Mouse (Mus musculus): ENCODE data around the gene Slc8b1. TPM values are rescaled to one million over a fixed set of nuclear protein-coding genes. Genes with fewer than 3 reads are reported as not detected.

The Slc8b1 gene
- total RNA-seq, 1 experiment = 20.5 TPM

GRCm38 (mm10) chr5:120579211-120579897 lies 68.4 kb downstream of the Slc8b1 start:
- H3K4me3 ChIP-seq (ENCODE audit: insufficient read depth in 1 of 2, low read depth in 1 of 2, low read length in 2 of 2, poor library complexity in 1 of 2, severe bottlenecking in 1 of 2) = no peak overlapping the region
- no peaks in the 10 kb centered on the region for H3K9me3 ChIP-seq (ENCODE audit: control insufficient read depth, insufficient read depth, low read depth, low read length)
- H3K36me3 ChIP-seq (ENCODE audit: control insufficient read depth, insufficient read depth, low read length, poor library complexity, severe bottlenecking) = no peaks in the 10 kb centered on the region
- in situ Hi-C loops (cut with MboI; ENCODE audit: low sequenced_read_pairs in 2 of 2, unreplicated experiment in 2 of 2) = no loop called here
- H3K4me1 ChIP-seq (ENCODE audit: control insufficient read depth in 2 of 2, insufficient read depth in 2 of 2, low read length in 2 of 2, poor library complexity in 1 of 2) = peaks cover 2 to 24% of the 10 kb centered on the region in 2 experiments; a peak in 3 of 4 replicates
- H3K27ac ChIP-seq (ENCODE audit: insufficient read depth, low read depth, low read length, poor library complexity, severe bottlenecking) = no peak overlapping the region
- TF ChIP-seq ZC3H11A (IDR thresholded peaks at IDR 0.05; ENCODE audit: borderline replicate concordance, low read depth, low read length) = no peak
- TF ChIP-seq CHD2 (IDR thresholded peaks at IDR 0.05; ENCODE audit: low read depth, low read length) = no peak
- no peak for TF ChIP-seq HCFC1 (IDR thresholded peaks at IDR 0.05; ENCODE audit: borderline replicate concordance, insufficient read depth, low read length)
- TF ChIP-seq ZNF384 (IDR thresholded peaks at IDR 0.05; ENCODE audit: low read depth, low read length) = no peak
- TF ChIP-seq MAFK (IDR thresholded peaks at IDR 0.05; ENCODE audit: insufficient read depth, low read depth, low read length) = no peak
- H3K9ac ChIP-seq (ENCODE audit: insufficient read depth, low read depth, low read length, poor library complexity, severe bottlenecking) = peak overlapping the region; percentile 10; the same call in 1 of the 2 replicates
- DNase-seq (ENCODE audit: low read depth, low spot score) = no peak

GRCm38 (mm10) chr5:120579898-120580626 lies 69.1 kb downstream of the Slc8b1 start:
- Histone ChIP-seq H3K9me3 (ENCODE audit: control insufficient read depth, insufficient read depth, low read depth, low read length) (no peaks in the 10 kb centered on the region), H3K36me3 (ENCODE audit: control insufficient read depth, insufficient read depth, low read length, poor library complexity, severe bottlenecking) (no peaks in the 10 kb centered on the region), H3K27ac (ENCODE audit: insufficient read depth, low read depth, low read length, poor library complexity, severe bottlenecking) (no peak overlapping the region), H3K4me3 (ENCODE audit: insufficient read depth in 1 of 2, low read depth in 1 of 2, low read length in 2 of 2, poor library complexity in 1 of 2, severe bottlenecking in 1 of 2) (no peak overlapping the region), H3K9ac (ENCODE audit: insufficient read depth, low read depth, low read length, poor library complexity, severe bottlenecking) (no peak overlapping the region), H3K4me1 (ENCODE audit: control insufficient read depth in 2 of 2, insufficient read depth in 2 of 2, low read length in 2 of 2, poor library complexity in 1 of 2) (peaks cover 2 to 25% of the 10 kb centered on the region in 2 experiments)
- no peak for DNase-seq (ENCODE audit: low read depth, low spot score)
- in situ Hi-C loops (cut with MboI; ENCODE audit: low sequenced_read_pairs in 2 of 2, unreplicated experiment in 2 of 2) = no loop called here
- TF ChIP-seq ZC3H11A (IDR thresholded peaks at IDR 0.05; ENCODE audit: borderline replicate concordance, low read depth, low read length) (no peak), ZNF384 (IDR thresholded peaks at IDR 0.05; ENCODE audit: low read depth, low read length) (no peak), CHD2 (IDR thresholded peaks at IDR 0.05; ENCODE audit: low read depth, low read length) (no peak)

- no peaks in the 10 kb centered on the region for H3K9me3 ChIP-seq (ENCODE audit: control insufficient read depth, insufficient read depth, low read depth, low read length)
- no peaks in the 10 kb centered on the region for H3K36me3 ChIP-seq (ENCODE audit: control insufficient read depth, insufficient read depth, low read length, poor library complexity, severe bottlenecking)
- H3K4me3 ChIP-seq (ENCODE audit: insufficient read depth in 1 of 2, low read depth in 1 of 2, low read length in 2 of 2, poor library complexity in 1 of 2, severe bottlenecking in 1 of 2) = no peak overlapping the region
- H3K4me1 ChIP-seq (ENCODE audit: control insufficient read depth in 2 of 2, insufficient read depth in 2 of 2, low read length in 2 of 2, poor library complexity in 1 of 2) = peaks cover 0 to 24% of the 10 kb centered on the region in 2 experiments; a peak in 3 of 4 replicates
- H3K27ac ChIP-seq (ENCODE audit: insufficient read depth, low read depth, low read length, poor library complexity, severe bottlenecking) = no peak overlapping the region
- no peak for TF ChIP-seq CHD2 (IDR thresholded peaks at IDR 0.05; ENCODE audit: low read depth, low read length)
- TF ChIP-seq ZC3H11A (IDR thresholded peaks at IDR 0.05; ENCODE audit: borderline replicate concordance, low read depth, low read length) = no peak
- no peak for TF ChIP-seq HCFC1 (IDR thresholded peaks at IDR 0.05; ENCODE audit: borderline replicate concordance, insufficient read depth, low read length)
- no peak for TF ChIP-seq ZNF384 (IDR thresholded peaks at IDR 0.05; ENCODE audit: low read depth, low read length)
- TF ChIP-seq MAFK (IDR thresholded peaks at IDR 0.05; ENCODE audit: insufficient read depth, low read depth, low read length) = no peak
- DNase-seq (ENCODE audit: low read depth, low spot score) = no peak
- no peak overlapping the region for H3K9ac ChIP-seq (ENCODE audit: insufficient read depth, low read depth, low read length, poor library complexity, severe bottlenecking)
- in situ Hi-C loops (cut with MboI; ENCODE audit: low sequenced_read_pairs in 2 of 2, unreplicated experiment in 2 of 2) = no loop called here
Measured at GRCm38 (mm10) chr5:120582002-120582401, 71.0 kb downstream of the Slc8b1 start.

- in situ Hi-C loops (cut with MboI; ENCODE audit: low sequenced_read_pairs in 2 of 2, unreplicated experiment in 2 of 2) = no loop called here
- Histone ChIP-seq H3K9ac (ENCODE audit: insufficient read depth, low read depth, low read length, poor library complexity, severe bottlenecking) (no peak overlapping the region), H3K4me1 (ENCODE audit: control insufficient read depth in 2 of 2, insufficient read depth in 2 of 2, low read length in 2 of 2, poor library complexity in 1 of 2) (peaks cover 0 to 22% of the 10 kb centered on the region in 2 experiments; a peak in 3 of 4 replicates), H3K9me3 (ENCODE audit: control insufficient read depth, insufficient read depth, low read depth, low read length) (no peaks in the 10 kb centered on the region), H3K4me3 (ENCODE audit: insufficient read depth in 1 of 2, low read depth in 1 of 2, low read length in 2 of 2, poor library complexity in 1 of 2, severe bottlenecking in 1 of 2) (no peak overlapping the region), H3K27ac (ENCODE audit: insufficient read depth, low read depth, low read length, poor library complexity, severe bottlenecking) (no peak overlapping the region), H3K36me3 (ENCODE audit: control insufficient read depth, insufficient read depth, low read length, poor library complexity, severe bottlenecking) (no peaks in the 10 kb centered on the region)
- no peak for TF ChIP-seq HCFC1 (IDR thresholded peaks at IDR 0.05; ENCODE audit: borderline replicate concordance, insufficient read depth, low read length)
- TF ChIP-seq ZNF384 (IDR thresholded peaks at IDR 0.05; ENCODE audit: low read depth, low read length) = no peak
- no peak for TF ChIP-seq CHD2 (IDR thresholded peaks at IDR 0.05; ENCODE audit: low read depth, low read length)
- no peak for TF ChIP-seq ZC3H11A (IDR thresholded peaks at IDR 0.05; ENCODE audit: borderline replicate concordance, low read depth, low read length)
- no peak for TF ChIP-seq MAFK (IDR thresholded peaks at IDR 0.05; ENCODE audit: insufficient read depth, low read depth, low read length)
- DNase-seq (ENCODE audit: low read depth, low spot score) = no peak
Measured at GRCm38 (mm10) chr5:120583511-120583910, 72.5 kb downstream of the Slc8b1 start.

Other genes starting within 250 kb of the Slc8b1 start
- 0.13 and 0.16 TPM in 2 replicates for gene Lhx5, start 79.5 kb upstream of the Slc8b1 start, total RNA-seq (2012; rRNA removed)
- gene Sdsl, start 38.4 kb upstream of the Slc8b1 start, total RNA-seq (2012; rRNA removed) = 0.67 TPM in 1 of 2 replicates, not detected in the other
- gene Sds, start 34.6 kb upstream of the Slc8b1 start, total RNA-seq (2012; rRNA removed) = 0.22 TPM in 1 of 2 replicates, not detected in the other
- 35.3 and 59.2 TPM in 2 replicates for gene Plbd2, start 7.5 kb upstream of the Slc8b1 start, total RNA-seq (2012; rRNA removed)
- gene Tpcn1, start 77.5 kb downstream of the Slc8b1 start, total RNA-seq (2012; rRNA removed) = 14.2 and 14.9 TPM in 2 replicates
- 0.16 TPM in 1 of 2 replicates, not detected in the other for gene Iqcd, start 77.8 kb downstream of the Slc8b1 start, total RNA-seq (2012; rRNA removed)
- gene Rita1, start 101.4 kb downstream of the Slc8b1 start, total RNA-seq (2012; rRNA removed) = 20.6 and 23.7 TPM in 2 replicates
- gene Ddx54, start 101.6 kb downstream of the Slc8b1 start, total RNA-seq (2012; rRNA removed) = 90.7 and 108 TPM in 2 replicates
- not detected in 2 replicates for gene Cfap73, start 123.1 kb downstream of the Slc8b1 start, total RNA-seq (2012; rRNA removed)
- gene Rasal1, start 137.6 kb downstream of the Slc8b1 start, total RNA-seq (2012; rRNA removed) = 3.5 and 6.9 TPM in 2 replicates
- gene Dtx1, start 200.8 kb downstream of the Slc8b1 start, total RNA-seq (2012; rRNA removed) = 13.6 and 29.4 TPM in 2 replicates
- 0.85 and 1.3 TPM in 2 replicates for gene Oas2, start 238.7 kb downstream of the Slc8b1 start, total RNA-seq (2012; rRNA removed)